Mouse (Mus musculus) 3134 (cell line): ENCODE measurements around the gene Nphp4.

Source experiments
- DNase-seq: peaks from one replicate; pipeline ENCODE4 v3.0.0-alpha.2; 2011; ENCODE audit warnings: low spot score; ENCODE audit not compliant: insufficient read length; ENCODE audit errors: extremely low read depth

The Nphp4 gene

DNA sequence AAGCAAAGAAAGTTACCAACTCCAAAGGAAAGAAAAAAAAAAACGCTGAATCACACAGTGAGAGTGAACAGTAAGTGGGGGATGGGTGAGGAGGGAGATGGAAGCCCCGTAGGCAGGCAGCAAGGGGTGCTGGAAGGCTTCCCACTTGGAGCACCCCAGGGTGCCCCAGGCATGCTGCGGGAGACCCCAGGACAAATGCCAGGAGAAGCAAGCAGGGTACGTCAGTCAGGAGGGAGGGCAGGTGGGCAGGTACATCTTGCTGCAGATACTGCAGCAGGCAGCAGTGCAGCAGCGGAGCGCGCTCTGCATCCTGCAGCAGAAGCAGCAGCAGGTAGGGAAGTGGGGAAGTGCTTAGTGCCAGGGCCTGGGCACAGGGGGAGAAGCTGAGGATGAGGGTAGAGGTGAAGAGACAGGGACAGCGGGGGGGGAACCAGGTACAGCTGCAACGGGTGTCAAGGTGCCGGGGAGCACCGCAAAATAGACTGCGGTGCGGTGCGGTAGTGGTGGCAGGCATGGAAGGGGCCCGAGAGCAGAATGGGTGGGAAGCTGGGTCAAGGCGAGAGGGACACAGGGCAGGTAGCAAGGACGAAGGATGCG is at the start of gene Nphp4:
Nphp4 (plus strand) TSS at position 280 of the 597 bp plus-strand sequence.
- DNase-seq, result no peak

DNA sequence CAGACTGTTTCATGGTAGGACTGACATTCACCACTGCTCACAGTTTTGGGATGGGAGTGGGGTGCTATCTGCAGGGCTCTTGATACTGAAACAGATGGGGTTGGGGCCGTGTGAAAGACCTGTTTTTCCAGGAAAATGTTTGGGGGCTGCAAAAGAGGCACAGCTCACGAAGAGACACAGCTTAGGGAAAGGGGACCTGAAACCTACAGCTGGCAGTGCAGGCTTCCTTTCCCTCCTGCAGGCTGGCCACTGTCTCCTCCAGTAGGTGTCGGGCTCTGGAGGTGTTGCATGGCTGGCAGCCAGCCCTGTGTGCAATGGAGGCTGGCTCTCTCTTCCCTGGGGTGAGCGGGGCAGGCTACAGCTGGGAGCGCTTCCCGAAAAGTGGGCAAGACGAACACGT is 48.2 kb upstream of the Nphp4 start:
- no peak for DNase-seq

DNA sequence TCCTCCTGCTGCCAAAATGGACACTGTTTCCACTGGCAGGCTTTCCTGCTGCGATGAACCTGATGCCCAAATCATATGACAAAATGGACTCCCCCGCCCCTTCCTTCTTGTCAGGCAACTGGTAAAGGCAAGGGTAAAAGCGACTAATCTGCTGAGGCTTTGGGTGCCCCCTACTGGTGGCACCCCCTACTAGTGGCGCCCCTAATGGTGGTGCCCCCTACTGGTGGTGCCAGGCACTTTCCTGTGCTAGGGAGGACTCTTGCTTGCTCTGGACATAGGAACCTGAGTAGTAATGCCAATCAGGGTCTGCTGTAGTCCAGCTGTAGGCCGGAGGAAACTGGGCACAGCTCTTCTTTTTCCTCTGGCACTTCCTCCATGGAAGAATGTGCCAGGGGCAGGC is 44.2 kb upstream of the Nphp4 start:
- peak; percentile 48 for DNase-seq

DNA sequence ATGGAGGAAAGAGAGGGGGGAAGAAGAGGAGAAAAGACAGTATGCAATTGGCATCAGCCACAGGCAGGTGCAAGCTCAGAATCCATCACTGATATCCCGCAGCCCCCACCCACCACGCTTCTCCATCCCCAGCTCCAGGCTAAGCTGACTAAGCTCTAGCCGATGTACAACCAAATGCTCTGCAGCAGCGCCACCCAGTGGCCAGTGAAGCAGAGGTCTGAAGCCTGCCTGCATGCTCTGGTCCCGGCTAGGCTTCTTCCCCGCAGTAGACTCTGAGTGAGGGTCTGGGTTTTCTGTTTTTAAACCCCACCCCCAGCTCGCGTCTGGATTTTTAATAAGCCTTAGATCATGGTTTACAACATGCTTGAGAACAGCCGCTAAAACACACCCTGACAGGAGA is 41.7 kb upstream of the Nphp4 start:
- peak; percentile 40 for DNase-seq

DNA sequence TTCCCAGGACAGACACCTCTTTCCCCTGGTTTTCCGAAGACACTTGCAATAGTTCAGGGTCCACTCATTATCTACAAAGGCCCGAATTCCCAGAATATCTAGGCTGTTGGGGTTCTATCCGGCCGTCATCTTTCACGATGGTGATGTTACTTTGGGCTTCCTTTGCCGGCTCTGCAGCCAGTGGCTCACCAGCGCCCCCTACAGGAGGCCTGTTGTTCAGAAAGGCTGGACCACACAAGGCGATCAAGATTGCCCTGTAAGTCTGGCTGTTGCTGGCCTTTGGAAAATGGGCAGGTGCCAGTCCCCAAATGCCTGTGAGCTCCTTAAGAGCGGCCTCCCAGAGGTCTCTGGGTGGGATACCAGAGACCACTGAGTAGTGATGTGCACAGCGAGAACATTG is 41.3 kb upstream of the Nphp4 start:
- peak; percentile 29 for DNase-seq

DNA sequence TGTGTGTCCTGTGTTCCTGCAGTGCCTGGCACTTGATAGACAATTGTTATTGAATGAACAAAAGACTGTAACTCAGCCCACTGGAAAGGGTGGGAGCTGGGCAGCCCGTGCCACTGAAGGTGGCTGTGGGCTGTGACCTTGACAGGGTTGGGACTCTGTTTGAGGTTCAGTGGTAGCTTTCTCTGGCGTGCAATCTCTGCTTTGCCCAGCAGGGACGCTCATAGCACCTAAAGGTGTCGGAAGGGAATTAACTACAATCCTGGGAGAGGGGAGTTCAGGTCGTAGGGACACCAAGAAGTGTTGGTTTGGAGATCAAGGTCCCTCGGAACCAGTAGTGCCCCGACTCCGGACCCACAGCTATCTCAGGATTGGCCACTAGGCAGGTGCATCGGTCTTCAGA is 35.6 kb upstream of the Nphp4 start:
- no peak for DNase-seq

- no peak for DNase-seq
These were observed 35.0 kb upstream of the Nphp4 start for GRCm38 (mm10) chr4:152441536-152441935.

DNA sequence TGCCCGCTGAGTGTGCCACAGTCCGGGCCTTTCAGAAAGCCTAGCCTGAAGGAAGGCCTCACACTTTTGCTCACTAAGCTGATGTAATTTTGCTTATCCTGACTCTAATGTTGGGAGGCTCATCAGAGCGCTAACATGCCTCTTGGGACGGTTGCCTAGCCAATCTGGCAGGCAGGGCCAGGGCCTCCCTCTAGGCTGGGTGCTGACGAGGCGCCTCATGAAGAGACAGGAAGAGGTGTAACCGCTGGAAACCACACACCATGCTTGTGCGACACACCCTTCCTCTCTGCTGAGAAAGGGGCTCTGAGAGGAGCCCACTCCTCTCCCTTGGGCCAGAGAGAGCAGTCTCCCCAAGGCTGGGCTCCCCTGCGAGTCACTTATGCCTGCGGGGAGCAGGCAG is 30.3 kb upstream of the Nphp4 start:
- peak; percentile 70 for DNase-seq

DNA sequence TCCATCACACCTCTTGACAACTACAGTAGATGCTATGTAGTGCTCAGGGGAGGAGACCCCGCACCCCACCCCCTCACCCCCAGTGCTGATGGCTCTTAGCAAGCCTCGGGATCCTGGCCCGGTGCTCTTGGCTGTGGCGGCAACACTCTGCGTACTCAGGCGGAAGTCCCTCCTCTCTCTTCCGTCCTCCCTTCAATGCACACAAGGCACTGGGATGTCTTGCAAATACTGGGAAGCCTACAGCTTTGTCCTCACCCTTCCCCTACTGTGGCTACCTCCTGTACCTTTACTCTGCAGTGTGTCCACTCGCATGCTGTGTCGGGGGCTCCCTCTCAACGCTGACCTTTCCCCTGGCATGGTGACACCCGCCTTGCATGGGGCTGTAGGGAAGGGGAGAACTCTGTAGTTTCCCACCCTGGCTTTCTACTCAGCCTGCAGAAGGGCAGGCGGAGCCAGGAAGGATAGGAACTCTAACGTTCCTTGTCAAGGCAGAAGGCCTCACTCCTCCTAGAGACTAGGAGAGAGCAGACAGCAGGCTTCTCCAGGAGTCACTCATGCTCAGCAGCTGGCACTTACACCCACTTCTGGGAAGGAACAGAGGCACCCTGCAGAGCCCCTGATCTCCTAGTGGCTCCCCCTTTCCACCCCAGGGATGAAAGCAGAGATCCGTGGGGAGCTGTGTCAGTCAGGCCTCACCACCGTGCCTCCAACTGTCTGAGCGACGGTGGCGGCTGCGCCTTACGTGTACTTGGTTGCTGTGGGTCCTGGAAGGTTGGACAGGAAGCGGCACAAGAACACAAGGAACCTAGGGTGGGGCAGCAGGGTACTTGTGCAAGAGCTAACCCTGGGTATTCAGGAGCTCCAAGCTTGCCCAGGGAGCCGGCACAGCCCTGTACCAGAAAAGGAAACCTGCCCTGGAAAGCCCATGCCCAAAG is 28.5 kb upstream of the Nphp4 start:
- DNase-seq, result peak; percentile 89

- DNase-seq, result peak; percentile 90
These were observed 27.9 kb upstream of the Nphp4 start for GRCm38 (mm10) chr4:152448666-152449018.

- DNase-seq, result no peak
These were observed 25.1 kb upstream of the Nphp4 start for GRCm38 (mm10) chr4:152451371-152451770.

GRCm38 (mm10) chr4:152453079-152453478 is 23.4 kb upstream of the Nphp4 start:
- DNase-seq, result no peak

GRCm38 (mm10) chr4:152454153-152454552 is 22.4 kb upstream of the Nphp4 start:
- no peak for DNase-seq

DNA sequence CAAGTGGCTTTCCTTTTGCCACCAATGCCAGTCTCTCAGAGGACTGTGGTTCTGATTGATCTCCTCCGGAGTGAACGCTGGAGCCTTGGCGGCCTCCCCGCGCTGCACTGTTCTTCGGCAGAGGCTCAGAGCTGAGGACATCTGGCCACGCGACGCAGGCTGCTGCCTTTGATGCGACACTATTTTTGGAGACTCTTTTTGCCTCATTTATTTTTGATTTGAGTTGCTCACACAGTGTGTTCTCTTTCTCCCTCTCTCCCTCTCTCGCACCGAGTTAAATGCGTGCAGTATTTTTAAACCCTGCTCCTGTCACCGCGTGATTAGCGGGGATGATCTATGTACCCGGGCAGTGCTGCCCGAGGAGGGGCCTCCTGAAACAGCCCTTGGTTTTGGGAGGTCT is 19.9 kb upstream of the Nphp4 start:
- DNase-seq, result no peak

DNA sequence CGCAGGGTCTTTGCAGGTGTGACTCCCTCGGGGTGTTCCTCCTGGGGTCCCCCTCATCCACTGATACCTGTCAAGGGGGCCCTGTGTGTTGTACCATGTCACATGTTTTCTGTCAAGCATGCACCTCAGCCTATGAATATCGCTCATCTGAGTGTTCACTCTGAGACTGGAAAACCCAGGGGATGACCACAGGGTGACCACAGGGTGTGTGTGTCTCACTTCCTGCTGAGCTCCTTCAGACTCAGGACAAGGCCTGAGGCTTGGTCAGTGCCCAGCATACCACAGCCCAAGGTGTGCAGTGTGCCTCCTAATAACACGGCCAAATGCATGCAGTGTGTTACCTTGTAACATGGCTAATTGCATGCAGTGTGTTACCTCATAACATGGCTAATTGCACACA is 18.8 kb upstream of the Nphp4 start:
- peak; percentile 25 for DNase-seq

DNA sequence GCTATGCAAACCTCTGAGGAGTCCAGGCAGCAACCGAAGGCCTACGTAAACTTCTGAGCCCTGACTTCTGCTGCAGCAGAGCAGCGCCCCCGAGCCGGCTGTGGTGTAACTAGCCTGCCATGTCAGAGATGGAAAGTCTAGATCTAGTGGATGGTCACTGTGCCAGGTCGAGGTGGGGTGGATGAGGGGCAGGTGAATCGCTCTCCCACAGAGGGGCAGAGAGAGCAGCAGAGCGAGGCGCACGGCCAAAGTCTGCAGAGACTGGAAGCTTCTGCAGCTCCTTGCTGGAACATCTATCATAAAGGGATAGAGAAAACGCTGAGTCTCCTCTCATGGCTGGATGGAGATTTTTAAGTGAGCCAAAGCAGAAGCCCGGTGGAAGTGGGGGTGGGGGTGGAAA is 14.0 kb upstream of the Nphp4 start:
- DNase-seq, result no peak

DNA sequence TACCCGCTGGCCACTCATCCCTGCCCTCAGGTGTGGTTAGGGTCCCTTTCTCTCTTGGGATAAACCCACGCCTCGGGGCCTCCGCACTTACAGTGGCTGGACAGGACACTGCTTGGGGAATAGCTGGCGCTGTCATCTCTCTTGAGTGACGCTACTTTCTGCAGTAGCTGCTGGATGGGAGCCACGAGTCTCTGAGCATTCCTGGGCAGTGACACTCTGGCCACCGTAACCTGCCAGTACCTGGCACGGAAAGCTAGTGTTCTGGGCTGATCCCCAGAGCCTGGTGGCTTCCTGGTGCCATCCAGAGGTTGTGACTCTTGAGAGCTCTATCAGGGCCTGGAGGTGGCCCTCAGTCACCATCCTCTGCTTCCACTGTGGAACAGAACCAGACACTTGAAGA is 13.4 kb upstream of the Nphp4 start:
- peak; percentile 56 for DNase-seq

DNA sequence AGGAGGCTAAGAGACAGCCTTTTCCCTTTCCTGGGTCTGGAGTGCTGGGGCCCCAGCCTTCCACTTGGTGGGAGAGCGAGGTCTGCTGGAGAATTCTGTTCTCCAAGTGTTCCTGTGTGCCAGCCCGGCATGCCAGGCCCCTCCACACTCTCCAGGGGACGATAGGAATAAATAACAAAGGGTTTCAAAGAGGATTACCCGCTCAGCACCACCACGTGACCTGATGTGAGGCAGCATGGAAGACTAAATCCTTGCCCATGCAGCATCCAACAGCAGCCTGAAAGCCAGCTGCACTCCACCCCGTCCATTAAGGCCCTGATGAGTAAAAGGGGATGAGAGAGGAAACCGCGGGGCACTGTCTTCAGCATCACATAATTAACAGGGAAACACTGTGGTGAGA is 11.4 kb upstream of the Nphp4 start:
- DNase-seq, result no peak

- no peak for DNase-seq
These were observed 9.9 kb upstream of the Nphp4 start for GRCm38 (mm10) chr4:152466601-152467000.

- no peak for DNase-seq
These were observed 8.6 kb upstream of the Nphp4 start for GRCm38 (mm10) chr4:152467951-152468350.

DNA sequence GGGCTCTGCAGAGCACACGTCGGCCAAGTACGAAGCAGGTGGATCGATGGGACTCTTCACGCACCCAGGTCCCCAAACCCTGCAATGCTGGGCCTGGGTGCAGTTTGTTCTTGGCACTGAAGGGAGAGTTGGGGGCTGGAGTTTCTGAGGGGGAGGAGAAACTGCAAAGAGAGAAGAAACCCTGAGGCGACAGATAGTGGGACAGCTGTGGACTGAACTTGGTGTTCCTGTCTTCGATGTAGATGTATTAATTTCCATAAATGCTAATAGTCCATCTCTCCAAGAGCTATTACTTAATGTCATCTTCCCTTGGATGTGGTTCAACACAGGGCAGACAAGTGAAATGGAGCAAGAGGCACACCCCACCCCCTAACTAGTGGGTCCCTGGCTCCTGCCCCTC is 565 bp upstream of the Nphp4 start:
- DNase-seq, result no peak

DNA sequence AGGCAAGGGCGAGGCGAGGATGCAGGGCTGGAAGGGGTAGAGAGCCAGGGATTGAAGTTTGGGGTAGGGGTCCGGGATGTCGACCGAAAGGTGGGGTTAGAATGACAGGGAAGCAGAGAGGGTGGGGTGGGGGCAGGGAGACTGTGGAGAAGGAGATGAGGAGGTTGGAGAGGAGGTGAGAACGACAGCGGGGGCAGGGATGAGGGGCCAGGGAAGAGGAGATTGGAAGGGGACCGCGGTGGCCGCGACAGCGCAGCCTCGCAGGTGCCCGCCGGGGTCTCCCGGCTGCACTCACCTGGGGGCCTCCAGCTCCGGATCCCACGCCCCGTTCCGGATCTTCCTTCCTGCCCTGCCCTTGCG is 580 bp downstream of the Nphp4 start:
- DNase-seq, result no peak
